In the genomic region with DNA sequence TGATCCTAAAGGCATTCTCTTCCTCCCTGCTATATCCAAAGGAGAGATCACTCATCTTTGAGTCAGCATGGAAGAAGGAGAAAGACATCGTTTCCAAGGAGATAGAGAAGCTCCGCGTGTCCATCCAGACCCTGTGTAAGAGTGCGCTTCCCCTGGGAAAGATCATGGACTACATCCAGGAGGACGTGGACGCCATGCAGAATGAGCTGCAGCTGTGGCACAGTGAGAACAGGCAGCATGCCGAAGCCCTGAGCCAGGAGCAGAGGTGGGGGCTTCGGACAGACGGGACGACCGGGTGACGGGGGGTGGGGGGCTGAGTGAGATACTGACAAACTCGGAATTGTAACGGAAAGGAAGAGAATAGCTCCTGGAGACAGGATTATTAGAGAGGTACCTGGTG, we compare ENCODE assay signal across 22 mouse cellular contexts. TPM values are rescaled to one million over a fixed set of nuclear protein-coding genes. Genes with fewer than 3 reads are reported as not detected.
DNase-seq lines count a peak whose midpoint lies in the region; ATAC-seq and TF ChIP-seq lines count a peak whose summit lies in the region.
"Had no signal": no experiment of that assay in that cellular context is flagged by ENCODE, and none has a peak within 500 bp of the region (broad histone marks: within the 10 kb centered on the region; RNA-seq: fewer than 3 reads in every experiment).

No protein-coding gene starts in this region.

- H3K4me1 ChIP-seq in heart, embryonic 11.5 days (ENCODE audit: control insufficient read depth, insufficient read depth, low read length), result no peaks in the 10 kb centered on the region
- H3K4me1 ChIP-seq in hindbrain, embryonic 16.5 days (ENCODE audit: control insufficient read depth, insufficient read depth, low read depth, low read length), result no peaks in the 10 kb centered on the region
- no peaks in the 10 kb centered on the region for H3K4me1 ChIP-seq in hindbrain, embryonic 13.5 days (replicated peaks)
- no peaks in the 10 kb centered on the region for H3K4me1 ChIP-seq in midbrain, postnatal 0 days (ENCODE audit: insufficient read depth, low read length)
- no peaks in the 10 kb centered on the region for H3K4me1 ChIP-seq in midbrain, embryonic 10.5 days
- H3K4me1 ChIP-seq: embryonic facial prominence, embryonic 15.5 days; heart, embryonic 15.5 days; hindbrain, embryonic 12.5 days; intestine, embryonic 15.5 days; midbrain, embryonic 13.5 days; neural tube, embryonic 12.5 days; stomach, embryonic 15.5 days had no signal

- no peaks in the 10 kb centered on the region for H3K27me3 ChIP-seq in heart, embryonic 11.5 days (ENCODE audit: control insufficient read depth, insufficient read depth, low read length)
- H3K27me3 ChIP-seq in hindbrain, embryonic 16.5 days (replicated peaks; ENCODE audit: control insufficient read depth, insufficient read depth, low read length), result no peaks in the 10 kb centered on the region
- no peaks in the 10 kb centered on the region for H3K27me3 ChIP-seq in hindbrain, embryonic 13.5 days
- no peaks in the 10 kb centered on the region for H3K27me3 ChIP-seq in midbrain, postnatal 0 days (ENCODE audit: insufficient read depth, low read length)
- H3K27me3 ChIP-seq in midbrain, embryonic 10.5 days (ENCODE audit: low read depth, poor library complexity, severe bottlenecking), result no peaks in the 10 kb centered on the region
- H3K27me3 ChIP-seq: embryonic facial prominence, embryonic 15.5 days; heart, embryonic 15.5 days; hindbrain, embryonic 12.5 days; intestine, embryonic 15.5 days; liver, embryonic 13.5 days; midbrain, embryonic 13.5 days; neural tube, embryonic 12.5 days; stomach, embryonic 15.5 days had no signal

- peak; percentile 10 to 27 for DNase-seq in heart, adult 18-20 months
- DNase-seq in midbrain, postnatal 0 days (ENCODE audit: low spot score), result peak; percentile 77
- DNase-seq in midbrain, embryonic 10.5 days (ENCODE audit: low spot score), result no peak
- no peak for DNase-seq in thymus, postnatal 0 days (ENCODE audit: low spot score)
- DNase-seq: adrenal gland, adult 2 months; cerebellum, adult 2 months; kidney, adult 8-10 months; liver, embryonic 13.5 days; lung, adult 2 months; lung, postnatal 14 days; thymus, adult 2 months had no signal

- no peak overlapping the region for H3K4me3 ChIP-seq in heart, embryonic 11.5 days (ENCODE audit: low read depth, low read length)
- H3K4me3 ChIP-seq in hindbrain, embryonic 16.5 days (ENCODE audit: low read length), result no peak overlapping the region
- no peak overlapping the region for H3K4me3 ChIP-seq in hindbrain, embryonic 13.5 days
- H3K4me3 ChIP-seq in midbrain, postnatal 0 days (ENCODE audit: low read depth, low read length), result no peak overlapping the region
- H3K4me3 ChIP-seq in midbrain, embryonic 10.5 days, result no peak overlapping the region
- H3K4me3 ChIP-seq: embryonic facial prominence, embryonic 15.5 days; heart, embryonic 15.5 days; hindbrain, embryonic 12.5 days; intestine, embryonic 15.5 days; liver, embryonic 13.5 days; midbrain, embryonic 13.5 days; neural tube, embryonic 12.5 days; stomach, embryonic 15.5 days had no signal

- no peaks in the 10 kb centered on the region for H3K9me3 ChIP-seq in heart, embryonic 11.5 days (replicated peaks; ENCODE audit: control insufficient read depth, low read length)
- H3K9me3 ChIP-seq in hindbrain, embryonic 16.5 days (ENCODE audit: control insufficient read depth, low read length), result no peaks in the 10 kb centered on the region
- no peaks in the 10 kb centered on the region for H3K9me3 ChIP-seq in hindbrain, embryonic 13.5 days
- no peaks in the 10 kb centered on the region for H3K9me3 ChIP-seq in midbrain, postnatal 0 days (ENCODE audit: low read length)
- H3K9me3 ChIP-seq in midbrain, embryonic 10.5 days (replicated peaks), result no peaks in the 10 kb centered on the region
- H3K9me3 ChIP-seq: embryonic facial prominence, embryonic 15.5 days; heart, embryonic 15.5 days; hindbrain, embryonic 12.5 days; intestine, embryonic 15.5 days; liver, embryonic 13.5 days; midbrain, embryonic 13.5 days; neural tube, embryonic 12.5 days; stomach, embryonic 15.5 days had no signal

- no peaks in the 10 kb centered on the region for H3K36me3 ChIP-seq in heart, embryonic 11.5 days (ENCODE audit: control insufficient read depth, insufficient read depth, low read length)
- peaks cover 16% of the 10 kb centered on the region for H3K36me3 ChIP-seq in hindbrain, embryonic 16.5 days (ENCODE audit: control insufficient read depth, insufficient read depth, low read length)
- peaks cover 76% of the 10 kb centered on the region for H3K36me3 ChIP-seq in hindbrain, embryonic 13.5 days
- H3K36me3 ChIP-seq in midbrain, postnatal 0 days (ENCODE audit: insufficient read depth, low read length), result peaks cover 48% of the 10 kb centered on the region
- peaks cover 74% of the 10 kb centered on the region for H3K36me3 ChIP-seq in midbrain, embryonic 10.5 days

- H3K4me2 ChIP-seq in heart, embryonic 11.5 days, result no peak overlapping the region
- H3K4me2 ChIP-seq in hindbrain, embryonic 16.5 days (ENCODE audit: low read length), result no peak overlapping the region; the same call in 1 of the 2 replicates
- H3K4me2 ChIP-seq in hindbrain, embryonic 13.5 days, result no peak overlapping the region
- H3K4me2 ChIP-seq in midbrain, postnatal 0 days (ENCODE audit: low read depth, low read length, poor library complexity, severe bottlenecking), result no peak overlapping the region
- H3K4me2 ChIP-seq: embryonic facial prominence, embryonic 15.5 days; heart, embryonic 15.5 days; hindbrain, embryonic 12.5 days; intestine, embryonic 15.5 days; liver, embryonic 13.5 days; midbrain, embryonic 13.5 days; neural tube, embryonic 12.5 days; stomach, embryonic 15.5 days had no signal

- no peak for ATAC-seq in heart, embryonic 11.5 days (replicated peaks; ENCODE audit: insufficient number of reproducible peaks, low FRiP score, low TSS enrichment)
- ATAC-seq in hindbrain, embryonic 16.5 days, result peak; percentile 64
- no peak for ATAC-seq in hindbrain, embryonic 13.5 days (ENCODE audit: low FRiP score)
- ATAC-seq in midbrain, postnatal 0 days (ENCODE audit: low FRiP score), result peak; percentile 71; the same call in 1 of the 2 replicates
- ATAC-seq: forebrain, embryonic 14.5 days; intestine, embryonic 15.5 days; midbrain, embryonic 13.5 days had no signal

- TF ChIP-seq CTCF in midbrain, postnatal 0 days (IDR thresholded peaks at IDR 0.05), result no peak

- WGBS in heart, embryonic 11.5 days (ENCODE audit: insufficient replicate concordance), result 90% methylated on average over 14 of the region's 14 CpGs
- 65% methylated on average over 14 of the region's 14 CpGs for WGBS in hindbrain, embryonic 16.5 days
- 79% methylated on average over 14 of the region's 14 CpGs for WGBS in hindbrain, embryonic 13.5 days
- 74% methylated on average over 14 of the region's 14 CpGs for WGBS in midbrain, postnatal 0 days
- WGBS in midbrain, embryonic 10.5 days, result 88% methylated on average over 14 of the region's 14 CpGs

- no peak overlapping the region for H3K9ac ChIP-seq in heart, embryonic 11.5 days (ENCODE audit: low read depth, low read length)
- H3K9ac ChIP-seq in hindbrain, embryonic 16.5 days (ENCODE audit: low read depth, low read length), result no peak overlapping the region; the same call in 1 of the 2 replicates
- H3K9ac ChIP-seq in hindbrain, embryonic 13.5 days, result no peak overlapping the region
- H3K9ac ChIP-seq in midbrain, postnatal 0 days (replicated peaks; ENCODE audit: low read length, poor library complexity, severe bottlenecking), result no peak overlapping the region
- H3K9ac ChIP-seq: embryonic facial prominence, embryonic 15.5 days; heart, embryonic 15.5 days; hindbrain, embryonic 12.5 days; intestine, embryonic 15.5 days; liver, embryonic 13.5 days; midbrain, embryonic 13.5 days; neural tube, embryonic 12.5 days; stomach, embryonic 15.5 days had no signal

- no peak overlapping the region for H3K27ac ChIP-seq in heart, embryonic 11.5 days (ENCODE audit: low read depth, low read length)
- H3K27ac ChIP-seq in hindbrain, embryonic 16.5 days (ENCODE audit: low read depth, low read length), result no peak overlapping the region
- no peak overlapping the region for H3K27ac ChIP-seq in hindbrain, embryonic 13.5 days
- no peak overlapping the region for H3K27ac ChIP-seq in midbrain, postnatal 0 days (ENCODE audit: low read depth, low read length)
- H3K27ac ChIP-seq in midbrain, embryonic 10.5 days (replicated peaks), result no peak overlapping the region
- H3K27ac ChIP-seq: embryonic facial prominence, embryonic 15.5 days; heart, embryonic 15.5 days; hindbrain, embryonic 12.5 days; intestine, embryonic 15.5 days; liver, embryonic 13.5 days; midbrain, embryonic 13.5 days; neural tube, embryonic 12.5 days; stomach, embryonic 15.5 days had no signal

RNA-seq across cellular contexts. Expression of gene Asb1, which starts 14.5 kb away (rescaled TPM):
- 10 to 100 TPM; 22.4 to 26.0 TPM for total RNA-seq in heart, adult 18-20 months (2021)
- polyA plus RNA-seq in heart, embryonic 11.5 days (2014; fragmentation: Nextera tagmentation; extraction: Ambion mirVana), result 8.9 and 9.1 TPM in 2 replicates
- 10.3 and 12.0 TPM in 2 replicates for polyA plus RNA-seq in hindbrain, embryonic 16.5 days (2015; fragmentation: Nextera tagmentation; extraction: Ambion mirVana)
- polyA plus RNA-seq in hindbrain, embryonic 13.5 days (2015; fragmentation: Nextera tagmentation; extraction: Ambion mirVana), result 10.1 and 10.9 TPM in 2 replicates
- total RNA-seq in midbrain, postnatal 0 days (2014; rRNA removed), result 29.3 and 32.1 TPM in 2 replicates
- 8.6 and 8.8 TPM in 2 replicates for polyA plus RNA-seq in midbrain, postnatal 0 days (2015; fragmentation: Nextera tagmentation; extraction: Ambion mirVana)
- polyA plus RNA-seq in midbrain, embryonic 10.5 days (2016; fragmentation: Nextera tagmentation; extraction: Ambion mirVana), result 8.2 and 9.4 TPM in 2 replicates
- polyA plus RNA-seq in thymus, postnatal 0 days (2015; fragmentation: Nextera tagmentation; extraction: Ambion mirVana), result 4.0 and 4.3 TPM in 2 replicates

RNA-seq across cellular contexts. Expression of gene Traf3ip1, which starts 31.4 kb away (rescaled TPM):
- 1 to 10 TPM; 6.0 to 6.5 TPM for total RNA-seq in heart, adult 18-20 months (2021)
- polyA plus RNA-seq in heart, embryonic 11.5 days (2014; fragmentation: Nextera tagmentation; extraction: Ambion mirVana), result 2.6 and 4.3 TPM in 2 replicates
- polyA plus RNA-seq in hindbrain, embryonic 16.5 days (2015; fragmentation: Nextera tagmentation; extraction: Ambion mirVana), result 10.4 TPM in 2 replicates
- 9.4 and 10.6 TPM in 2 replicates for polyA plus RNA-seq in hindbrain, embryonic 13.5 days (2015; fragmentation: Nextera tagmentation; extraction: Ambion mirVana)
- 17.3 and 18.4 TPM in 2 replicates for total RNA-seq in midbrain, postnatal 0 days (2014; rRNA removed)
- 6.1 and 7.0 TPM in 2 replicates for polyA plus RNA-seq in midbrain, postnatal 0 days (2015; fragmentation: Nextera tagmentation; extraction: Ambion mirVana)
- 10.5 and 12.9 TPM in 2 replicates for polyA plus RNA-seq in midbrain, embryonic 10.5 days (2016; fragmentation: Nextera tagmentation; extraction: Ambion mirVana)
- 4.6 and 5.1 TPM in 2 replicates for polyA plus RNA-seq in thymus, postnatal 0 days (2015; fragmentation: Nextera tagmentation; extraction: Ambion mirVana)

Comparison
In these comparisons a context has a peak if more than half of its experiments do, and no peak if none do; other contexts are left out.
1. DNase-seq: peak in heart, adult 18-20 months (2 of 2) and midbrain, postnatal 0 days (single experiment); none in midbrain, embryonic 10.5 days (single experiment) and thymus, postnatal 0 days (single experiment).
2. ATAC-seq: peak in hindbrain, embryonic 16.5 days (single experiment) and midbrain, postnatal 0 days (single experiment); none in heart, embryonic 11.5 days (single experiment) and hindbrain, embryonic 13.5 days (single experiment).